Mouse (Mus musculus): ENCODE results near the gene Ldlrad1. TPM values are rescaled to one million over a fixed set of nuclear protein-coding genes. Genes with fewer than 3 reads are reported as not detected.

Gene Ldlrad1
- total and polyA plus RNA-seq, 3 experiments, result 0.75 TPM; not detected in 2

DNA sequence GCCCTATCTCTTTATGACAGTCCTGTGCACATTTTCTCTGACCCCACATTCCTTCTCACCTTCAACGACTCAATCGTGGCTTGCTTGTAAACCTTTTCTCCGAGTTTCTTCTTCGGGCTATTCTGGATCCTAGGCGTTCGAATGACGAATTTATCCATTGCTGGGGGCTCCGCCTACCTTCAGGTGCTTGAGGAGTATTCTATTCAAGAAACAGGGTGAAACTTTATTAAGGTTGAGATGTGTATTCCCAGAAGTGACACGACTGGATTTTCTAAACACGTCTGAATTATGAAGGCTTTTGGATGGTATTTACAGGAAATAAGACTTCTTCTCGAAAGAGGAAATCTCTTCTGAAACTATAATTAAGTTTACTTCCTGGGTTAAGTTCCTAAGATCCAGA, 31.5 kb upstream of the Ldlrad1 start:
- TF ChIP-seq GATA2 (IDR thresholded peaks at IDR 0.05; ENCODE audit: borderline replicate concordance, low read depth, low read length) (no peak), POLR2AphosphoS5 (IDR thresholded peaks at IDR 0.05; ENCODE audit: insufficient replicate concordance, low read depth, low read length) (no peak), CTCF (IDR thresholded peaks at IDR 0.05; ENCODE audit: low read depth, low read length) (no peak), TAL1 (conservative IDR thresholded peaks at IDR 0.05; ENCODE audit: low read depth, low read length) (no peak), GATA1 (IDR thresholded peaks at IDR 0.05; ENCODE audit: borderline replicate concordance, low read length) (no peak)
- H3K4me1 ChIP-seq (ENCODE audit: insufficient read depth, low read depth, low read length), result peaks cover 64% of the 10 kb centered on the region

GRCm38 (mm10) chr4:107178182-107178829, 30.7 kb upstream of the Ldlrad1 start, which contains the start of gene Tmem59:
TSS of gene Tmem59 (plus strand) at chr4:107178399.
- peaks cover 64% of the 10 kb centered on the region for H3K4me1 ChIP-seq (ENCODE audit: insufficient read depth, low read depth, low read length)
- H3K4me3 ChIP-seq (ENCODE audit: low read depth, low read length), result peak within 1 kb of the TSS; percentile 97
- no peaks in the 10 kb centered on the region for H3K9me3 ChIP-seq (replicated peaks)
- TF ChIP-seq CTCF (IDR thresholded peaks at IDR 0.05; ENCODE audit: low read depth, low read length) (no peak), TAL1 (conservative IDR thresholded peaks at IDR 0.05; ENCODE audit: low read depth, low read length) (no peak), GATA2 (IDR thresholded peaks at IDR 0.05; ENCODE audit: borderline replicate concordance, low read depth, low read length) (no peak), GATA1 (IDR thresholded peaks at IDR 0.05; ENCODE audit: borderline replicate concordance, low read length) (no peak), POLR2AphosphoS5 (IDR thresholded peaks at IDR 0.05; ENCODE audit: insufficient replicate concordance, low read depth, low read length) (no peak)
- H3K36me3 ChIP-seq (replicated peaks), result peaks cover 37% of the 10 kb centered on the region
- no peaks in the 10 kb centered on the region for H3K27me3 ChIP-seq (ENCODE audit: insufficient read depth, low read length)
- ATAC-seq (ENCODE audit: extremely low read depth, insufficient number of reproducible peaks, low FRiP score, poor library complexity, severe bottlenecking), result peak; percentile 85
- DNase-seq (ENCODE audit: low spot score), result peak; percentile 89

More for the DNA sequence above, 31.5 kb upstream of the Ldlrad1 start:
- DNase-seq (ENCODE audit: low spot score) (no peak), ATAC-seq (ENCODE audit: extremely low read depth, insufficient number of reproducible peaks, low FRiP score, poor library complexity, severe bottlenecking) (no peak)
- Histone ChIP-seq H3K9me3 (replicated peaks) (no peaks in the 10 kb centered on the region), H3K4me3 (ENCODE audit: low read depth, low read length) (peak overlapping the region; percentile 97), H3K27me3 (ENCODE audit: insufficient read depth, low read length) (no peaks in the 10 kb centered on the region), H3K36me3 (replicated peaks) (peaks cover 40% of the 10 kb centered on the region)

DNA sequence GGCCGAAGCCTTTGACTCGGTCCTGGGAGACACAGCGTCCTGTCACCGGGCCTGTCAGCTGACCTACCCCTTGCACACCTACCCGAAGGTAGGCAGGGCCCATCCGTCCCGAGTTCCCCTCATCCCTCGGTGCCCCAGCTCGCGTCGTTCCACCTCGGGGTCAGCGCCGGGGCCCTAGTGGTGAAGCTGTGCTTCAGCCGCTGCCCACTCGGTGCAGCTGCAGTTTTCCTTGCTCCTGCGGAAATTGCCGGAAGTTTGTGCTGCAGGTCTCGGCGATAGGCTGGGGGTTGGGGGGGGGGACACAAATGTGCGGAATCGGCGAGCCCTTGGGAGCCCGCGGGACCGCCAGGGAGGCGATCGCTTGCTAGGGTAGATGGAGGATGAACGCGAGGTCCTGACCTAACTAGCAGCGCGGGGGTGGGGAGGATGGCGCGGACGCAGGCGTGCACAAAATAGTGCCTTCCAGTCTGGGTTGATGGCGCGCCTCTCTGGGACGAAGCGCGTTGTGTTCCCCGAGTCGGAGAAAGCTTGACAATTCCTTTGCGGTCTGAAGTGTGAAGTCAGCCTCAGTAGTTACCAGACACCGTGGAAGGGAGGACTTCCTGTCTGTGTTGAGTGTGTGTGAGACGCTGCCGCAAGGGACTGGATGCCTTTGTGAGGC, 30.0 kb upstream of the Ldlrad1 start, which contains the start of gene Tceanc2:
TSS of gene Tceanc2 (minus strand) at position 287 of the 661 bp plus-strand sequence.
- TF ChIP-seq TAL1 (conservative IDR thresholded peaks at IDR 0.05; ENCODE audit: low read depth, low read length) (no peak), POLR2AphosphoS5 (IDR thresholded peaks at IDR 0.05; ENCODE audit: insufficient replicate concordance, low read depth, low read length) (no peak), CTCF (IDR thresholded peaks at IDR 0.05; ENCODE audit: low read depth, low read length) (no peak), GATA1 (IDR thresholded peaks at IDR 0.05; ENCODE audit: borderline replicate concordance, low read length) (no peak), GATA2 (IDR thresholded peaks at IDR 0.05; ENCODE audit: borderline replicate concordance, low read depth, low read length) (no peak)
- DNase-seq (ENCODE audit: low spot score) (peak; percentile 27), ATAC-seq (ENCODE audit: extremely low read depth, insufficient number of reproducible peaks, low FRiP score, poor library complexity, severe bottlenecking) (0 out of 2 replicates have a peak, but pooled peaks have one; percentile 9)
- H3K4me3 ChIP-seq (ENCODE audit: low read depth, low read length), result peak within 1 kb of the TSS; percentile 97
- peaks cover 32% of the 10 kb centered on the region for H3K36me3 ChIP-seq (replicated peaks)
- H3K9me3 ChIP-seq (replicated peaks), result no peaks in the 10 kb centered on the region
- no peaks in the 10 kb centered on the region for H3K27me3 ChIP-seq (ENCODE audit: insufficient read depth, low read length)
- H3K4me1 ChIP-seq (ENCODE audit: insufficient read depth, low read depth, low read length), result peaks cover 61% of the 10 kb centered on the region

GRCm38 (mm10) chr4:107179561-107179960, 29.4 kb upstream of the Ldlrad1 start:
- no peaks in the 10 kb centered on the region for H3K9me3 ChIP-seq (replicated peaks)
- ATAC-seq (ENCODE audit: extremely low read depth, insufficient number of reproducible peaks, low FRiP score, poor library complexity, severe bottlenecking) (no peak), DNase-seq (ENCODE audit: low spot score) (no peak)
- peaks cover 62% of the 10 kb centered on the region for H3K4me1 ChIP-seq (ENCODE audit: insufficient read depth, low read depth, low read length)
- H3K27me3 ChIP-seq (ENCODE audit: insufficient read depth, low read length), result no peaks in the 10 kb centered on the region
- peaks cover 32% of the 10 kb centered on the region for H3K36me3 ChIP-seq (replicated peaks)
- H3K4me3 ChIP-seq (ENCODE audit: low read depth, low read length), result peak overlapping the region; percentile 97
- TF ChIP-seq GATA2 (IDR thresholded peaks at IDR 0.05; ENCODE audit: borderline replicate concordance, low read depth, low read length) (no peak), CTCF (IDR thresholded peaks at IDR 0.05; ENCODE audit: low read depth, low read length) (no peak), TAL1 (conservative IDR thresholded peaks at IDR 0.05; ENCODE audit: low read depth, low read length) (no peak), GATA1 (IDR thresholded peaks at IDR 0.05; ENCODE audit: borderline replicate concordance, low read length) (no peak), POLR2AphosphoS5 (IDR thresholded peaks at IDR 0.05; ENCODE audit: insufficient replicate concordance, low read depth, low read length) (no peak)

DNA sequence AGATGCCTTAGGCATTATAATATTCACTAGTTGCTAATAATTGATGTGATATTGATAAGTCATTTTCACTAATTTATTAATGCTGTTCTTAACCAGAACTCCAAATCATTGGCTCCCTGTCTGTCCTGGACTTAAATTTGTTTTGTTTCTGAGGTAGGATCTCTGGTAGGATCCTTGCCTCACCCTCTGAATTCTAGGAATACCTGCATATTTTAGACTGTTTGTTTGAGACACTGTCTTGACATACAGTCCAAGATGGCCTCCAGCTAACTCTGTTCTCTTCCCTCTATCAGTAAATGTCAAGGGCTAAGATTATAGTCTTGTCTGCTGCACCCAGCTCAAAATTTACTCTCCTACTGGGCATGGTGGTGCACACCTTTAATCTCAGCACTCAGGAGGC, 28.2 kb upstream of the Ldlrad1 start:
- H3K27me3 ChIP-seq (ENCODE audit: insufficient read depth, low read length), result no peaks in the 10 kb centered on the region
- TF ChIP-seq POLR2AphosphoS5 (IDR thresholded peaks at IDR 0.05; ENCODE audit: insufficient replicate concordance, low read depth, low read length) (no peak), GATA2 (IDR thresholded peaks at IDR 0.05; ENCODE audit: borderline replicate concordance, low read depth, low read length) (no peak), TAL1 (conservative IDR thresholded peaks at IDR 0.05; ENCODE audit: low read depth, low read length) (no peak), CTCF (IDR thresholded peaks at IDR 0.05; ENCODE audit: low read depth, low read length) (no peak), GATA1 (IDR thresholded peaks at IDR 0.05; ENCODE audit: borderline replicate concordance, low read length) (no peak)
- H3K4me1 ChIP-seq (ENCODE audit: insufficient read depth, low read depth, low read length), result peaks cover 53% of the 10 kb centered on the region
- ATAC-seq (ENCODE audit: extremely low read depth, insufficient number of reproducible peaks, low FRiP score, poor library complexity, severe bottlenecking) (no peak), DNase-seq (ENCODE audit: low spot score) (no peak)
- H3K4me3 ChIP-seq (ENCODE audit: low read depth, low read length), result no peak overlapping the region; the same call in 1 of the 2 replicates
- H3K9me3 ChIP-seq (replicated peaks), result no peaks in the 10 kb centered on the region
- H3K36me3 ChIP-seq (replicated peaks), result peaks cover 30% of the 10 kb centered on the region

- ATAC-seq (ENCODE audit: extremely low read depth, insufficient number of reproducible peaks, low FRiP score, poor library complexity, severe bottlenecking) (no peak), DNase-seq (ENCODE audit: low spot score) (no peak)
- H3K4me3 ChIP-seq (ENCODE audit: low read depth, low read length), result peak overlapping the region; percentile 52; the same call in 1 of the 2 replicates
- H3K36me3 ChIP-seq (replicated peaks), result peaks cover 31% of the 10 kb centered on the region
- peaks cover 46% of the 10 kb centered on the region for H3K4me1 ChIP-seq (ENCODE audit: insufficient read depth, low read depth, low read length)
- TF ChIP-seq GATA1 (IDR thresholded peaks at IDR 0.05; ENCODE audit: borderline replicate concordance, low read length) (no peak), GATA2 (IDR thresholded peaks at IDR 0.05; ENCODE audit: borderline replicate concordance, low read depth, low read length) (no peak), CTCF (IDR thresholded peaks at IDR 0.05; ENCODE audit: low read depth, low read length) (no peak), POLR2AphosphoS5 (IDR thresholded peaks at IDR 0.05; ENCODE audit: insufficient replicate concordance, low read depth, low read length) (no peak), TAL1 (conservative IDR thresholded peaks at IDR 0.05; ENCODE audit: low read depth, low read length) (no peak)
- H3K9me3 ChIP-seq (replicated peaks), result no peaks in the 10 kb centered on the region
- no peaks in the 10 kb centered on the region for H3K27me3 ChIP-seq (ENCODE audit: insufficient read depth, low read length)
Observed at GRCm38 (mm10) chr4:107181866-107182265, 27.1 kb upstream of the Ldlrad1 start.

Measured in G1E (cell line).